ENCODE assay signal across 32 mouse cellular contexts in genomic region chr1:65245637-65246036, GRCm38 (mm10). TPM values are rescaled to one million over a fixed set of nuclear protein-coding genes. Genes with fewer than 3 reads are reported as not detected.
A peak's percentile ranks its signal among the peaks of the same experiment; 100 is the strongest.
DNase-seq lines count a peak whose midpoint lies in the region; ATAC-seq lines count a peak whose summit lies in the region.
"Had no signal": no experiment of that assay in that cellular context is flagged by ENCODE, and none has a peak within 500 bp of the region (broad histone marks: within the 10 kb centered on the region; RNA-seq: fewer than 3 reads in every experiment).

No protein-coding gene starts in this region.

- no peak overlapping the region for H3K4me2 ChIP-seq in midbrain, embryonic 15.5 days
- H3K4me2 ChIP-seq: embryonic facial prominence, embryonic 12.5 days; heart, embryonic 12.5 days; hindbrain, embryonic 13.5 days; limb, embryonic 13.5 days; liver, embryonic 11.5 days; lung, embryonic 15.5 days; midbrain, embryonic 11.5 days had no signal

- no peaks in the 10 kb centered on the region for H3K9me3 ChIP-seq in embryonic facial prominence, embryonic 10.5 days
- no peaks in the 10 kb centered on the region for H3K9me3 ChIP-seq in midbrain, embryonic 15.5 days
- H3K9me3 ChIP-seq: embryonic facial prominence, embryonic 12.5 days; G1E; heart, embryonic 12.5 days; hindbrain, embryonic 13.5 days; limb, embryonic 13.5 days; lung, embryonic 15.5 days had no signal

- H3K4me1 ChIP-seq in embryonic facial prominence, embryonic 10.5 days: no peaks in the 10 kb centered on the region
- no peaks in the 10 kb centered on the region for H3K4me1 ChIP-seq in midbrain, embryonic 15.5 days
- H3K4me1 ChIP-seq: embryonic facial prominence, embryonic 12.5 days; heart, embryonic 12.5 days; hindbrain, embryonic 13.5 days; limb, embryonic 13.5 days; lung, embryonic 15.5 days had no signal

- DNase-seq in adrenal gland, adult 8-10 months: peak; percentile 12
- DNase-seq in adrenal gland, adult 18-20 months (ENCODE audit: low spot score in 2 of 2): no peak
- peak; percentile 41 for DNase-seq in MN1 (ENCODE audit: low spot score)
- DNase-seq in adrenal gland, postnatal 14 days: peak; percentile 50
- no peak for DNase-seq in embryonic facial prominence, embryonic 10.5 days (ENCODE audit: low spot score)
- no peak for DNase-seq in right cerebral cortex, postnatal 14 days
- DNase-seq: cerebellum, adult 8-10 months; cerebellum, postnatal 36 days; gastrocnemius, postnatal 36 days; heart, adult 18-20 months; heart, postnatal 4 days; kidney, adult 9 months; kidney, postnatal 25 days had no signal

- ATAC-seq in midbrain, embryonic 15.5 days (replicated peaks): no peak
- ATAC-seq: forebrain, embryonic 14.5 days; intestine, postnatal 0 days had no signal

- H3K27ac ChIP-seq in embryonic facial prominence, embryonic 10.5 days (replicated peaks): no peak overlapping the region
- H3K27ac ChIP-seq in midbrain, embryonic 15.5 days: no peak overlapping the region
- H3K27ac ChIP-seq: embryonic facial prominence, embryonic 12.5 days; hindbrain, embryonic 13.5 days; left cerebral cortex, adult 2 months; limb, embryonic 13.5 days; lung, embryonic 15.5 days had no signal

- H3K4me3 ChIP-seq in embryonic facial prominence, embryonic 10.5 days: no peak overlapping the region
- no peak overlapping the region for H3K4me3 ChIP-seq in midbrain, embryonic 15.5 days
- H3K4me3 ChIP-seq: embryonic facial prominence, embryonic 12.5 days; heart, embryonic 12.5 days; hindbrain, embryonic 13.5 days; left cerebral cortex, adult 2 months; limb, embryonic 13.5 days; lung, embryonic 15.5 days had no signal

- peaks cover 49% of the 10 kb centered on the region for H3K36me3 ChIP-seq in embryonic facial prominence, embryonic 10.5 days (replicated peaks)
- peaks cover 11% of the 10 kb centered on the region for H3K36me3 ChIP-seq in midbrain, embryonic 15.5 days (replicated peaks)

- H3K27me3 ChIP-seq in embryonic facial prominence, embryonic 10.5 days (replicated peaks; ENCODE audit: low read depth, poor library complexity, severe bottlenecking): no peaks in the 10 kb centered on the region
- H3K27me3 ChIP-seq in midbrain, embryonic 15.5 days (replicated peaks): no peaks in the 10 kb centered on the region
- H3K27me3 ChIP-seq: embryonic facial prominence, embryonic 12.5 days; heart, embryonic 12.5 days; hindbrain, embryonic 13.5 days; limb, embryonic 13.5 days; lung, embryonic 15.5 days had no signal

- no peak overlapping the region for H3K9ac ChIP-seq in midbrain, embryonic 15.5 days
- H3K9ac ChIP-seq: embryonic facial prominence, embryonic 12.5 days; heart, embryonic 12.5 days; hindbrain, embryonic 13.5 days; limb, embryonic 13.5 days; lung, embryonic 15.5 days had no signal

- 89% methylated on average over 1 of the region's 1 CpGs for WGBS in embryonic facial prominence, embryonic 10.5 days
- WGBS in midbrain, embryonic 15.5 days: 96% methylated on average over 1 of the region's 1 CpGs

RNA-seq across cellular contexts. Expression of gene Pth2r, which starts 36.2 kb away (rescaled TPM):
- not detected for total RNA-seq in adrenal gland, adult 8-10 months (2022)
- not detected for total RNA-seq in adrenal gland, adult 18-20 months (2021)
- not detected in 2 replicates for total RNA-seq in adrenal gland, postnatal 14 days (2021)
- 0.10 and 0.25 TPM in 2 replicates for polyA plus RNA-seq in embryonic facial prominence, embryonic 10.5 days (2016; fragmentation: Nextera tagmentation; extraction: Ambion mirVana)
- polyA plus RNA-seq in midbrain, embryonic 15.5 days (2015; fragmentation: Nextera tagmentation; extraction: Ambion mirVana): 1.2 and 1.4 TPM in 2 replicates
- total RNA-seq: G1E; gastrocnemius, adult 18-20 months; gastrocnemius, postnatal 36 days; heart, adult 18-20 months; heart, postnatal 4 days; megakaryocyte progenitor cell, adult 5-6 weeks had no signal
- polyA plus RNA-seq: G1E; heart, embryonic 12.5 days; heart, postnatal 0 days; intestine, postnatal 0 days; liver, embryonic 11.5 days; liver, embryonic 16.5 days; lung, embryonic 15.5 days; midbrain, embryonic 11.5 days; small intestine, adult 2 months; stomach, embryonic 14.5 days; thymus, postnatal 0 days had no signal

RNA-seq across cellular contexts. Expression of gene Pikfyve, which starts 59.2 kb away (rescaled TPM):
- 10 to 100 TPM; 36.5 to 49.2 (median 40.3) TPM for total RNA-seq in adrenal gland, adult 8-10 months (2022)
- total RNA-seq in adrenal gland, adult 18-20 months (2021): 10 to 100 TPM; 29.2 to 35.4 TPM
- total RNA-seq in adrenal gland, postnatal 14 days (2021): 27.9 TPM in 2 replicates
- 13.5 and 13.7 TPM in 2 replicates for polyA plus RNA-seq in embryonic facial prominence, embryonic 10.5 days (2016; fragmentation: Nextera tagmentation; extraction: Ambion mirVana)
- 10.6 and 12.8 TPM in 2 replicates for polyA plus RNA-seq in midbrain, embryonic 15.5 days (2015; fragmentation: Nextera tagmentation; extraction: Ambion mirVana)

RNA-seq across cellular contexts. Expression of gene Idh1, which starts 59.3 kb away (rescaled TPM):
- total RNA-seq in adrenal gland, adult 8-10 months (2022): 100 to 1,000 TPM; 588 to 738 (median 679) TPM
- 100 to 1,000 TPM; 278 to 555 TPM for total RNA-seq in adrenal gland, adult 18-20 months (2021)
- total RNA-seq in adrenal gland, postnatal 14 days (2021): 345 and 387 TPM in 2 replicates
- polyA plus RNA-seq in embryonic facial prominence, embryonic 10.5 days (2016; fragmentation: Nextera tagmentation; extraction: Ambion mirVana): 228 and 231 TPM in 2 replicates
- polyA plus RNA-seq in midbrain, embryonic 15.5 days (2015; fragmentation: Nextera tagmentation; extraction: Ambion mirVana): 529 and 531 TPM in 2 replicates

Comparison
In these comparisons a context has a peak if more than half of its experiments do, and no peak if none do; other contexts are left out.
1. DNase-seq: peak in adrenal gland, adult 8-10 months (single experiment), MN1 (single experiment) and adrenal gland, postnatal 14 days (single experiment); none in adrenal gland, adult 18-20 months (0 of 2), embryonic facial prominence, embryonic 10.5 days (single experiment) and right cerebral cortex, postnatal 14 days (single experiment).